Mouse (Mus musculus): ENCODE measurements around the gene Isyna1. TPM values are rescaled to one million over a fixed set of nuclear protein-coding genes. Genes with fewer than 3 reads are reported as not detected.

Isyna1 gene
- total and polyA plus RNA-seq, 2 experiments from 2014 or later = 140 to 176 TPM

- H3K4me3 ChIP-seq (ENCODE audit: low read depth, low read length) = no peak overlapping the region
- no peak overlapping the region for H3K4me2 ChIP-seq (ENCODE audit: low read depth, low read length, poor library complexity, severe bottlenecking)
- no peaks in the 10 kb centered on the region for H3K9me3 ChIP-seq (ENCODE audit: low read length)
- no peak for TF ChIP-seq CTCF (IDR thresholded peaks at IDR 0.05)
- H3K27ac ChIP-seq (ENCODE audit: low read depth, low read length) = no peak overlapping the region
- H3K27me3 ChIP-seq (ENCODE audit: insufficient read depth, low read length) = no peaks in the 10 kb centered on the region
- ATAC-seq (ENCODE audit: low FRiP score) (no peak), DNase-seq (ENCODE audit: low spot score) (no peak)
- 61% methylated on average over 1 of the region's 1 CpGs for WGBS
- no peaks in the 10 kb centered on the region for H3K4me1 ChIP-seq (ENCODE audit: insufficient read depth, low read length)
- no peak overlapping the region for H3K9ac ChIP-seq (replicated peaks; ENCODE audit: low read length, poor library complexity, severe bottlenecking)
- H3K36me3 ChIP-seq (ENCODE audit: insufficient read depth, low read length) = peaks cover 3% of the 10 kb centered on the region; the same call in 1 of the 2 replicates
These were observed 41.3 kb upstream of the Isyna1 start for GRCm38 (mm10) chr8:70552836-70553235.

DNA sequence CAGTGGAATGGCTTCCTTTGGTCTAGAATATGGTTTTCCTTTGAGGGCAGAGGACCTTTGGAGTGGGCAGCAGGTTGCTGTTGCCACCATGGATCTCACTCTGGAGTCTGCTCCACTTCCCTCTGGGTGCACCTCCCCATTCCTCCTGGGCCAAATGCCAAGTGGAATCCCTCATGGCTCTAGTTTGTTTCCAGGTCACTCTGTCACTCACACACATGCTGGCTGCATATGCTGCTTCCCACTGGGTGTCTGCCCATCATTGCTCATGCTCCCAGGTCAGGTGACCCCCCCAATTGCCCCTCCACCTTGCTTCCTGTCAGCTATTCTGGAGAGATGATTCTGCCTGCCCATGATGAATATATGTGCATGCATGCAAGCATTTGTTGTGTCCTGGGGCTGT is 40.4 kb upstream of the Isyna1 start:
- ATAC-seq (ENCODE audit: low FRiP score) = no peak
- DNase-seq (ENCODE audit: low spot score) = peak; percentile 64

GRCm38 (mm10) chr8:70555079-70555747 is 39.0 kb upstream of the Isyna1 start:
- Histone ChIP-seq H3K4me3 (ENCODE audit: low read depth, low read length) (no peak overlapping the region), H3K36me3 (ENCODE audit: insufficient read depth, low read length) (peaks cover 3% of the 10 kb centered on the region; the same call in 1 of the 2 replicates), H3K4me2 (ENCODE audit: low read depth, low read length, poor library complexity, severe bottlenecking) (no peak overlapping the region), H3K27ac (ENCODE audit: low read depth, low read length) (no peak overlapping the region), H3K27me3 (ENCODE audit: insufficient read depth, low read length) (no peaks in the 10 kb centered on the region), H3K4me1 (ENCODE audit: insufficient read depth, low read length) (0 out of 2 replicates have a peak, but pooled peaks cover 2% of the 10 kb centered on the region), H3K9me3 (ENCODE audit: low read length) (no peaks in the 10 kb centered on the region), H3K9ac (replicated peaks; ENCODE audit: low read length, poor library complexity, severe bottlenecking) (no peak overlapping the region)
- ATAC-seq (ENCODE audit: low FRiP score) (no peak), DNase-seq (ENCODE audit: low spot score) (no peak)
- WGBS = 95% methylated on average over 4 of the region's 4 CpGs
- no peak for TF ChIP-seq CTCF (IDR thresholded peaks at IDR 0.05)

More for the DNA sequence above, 40.4 kb upstream of the Isyna1 start:
- Histone ChIP-seq H3K4me2 (ENCODE audit: low read depth, low read length, poor library complexity, severe bottlenecking) (no peak overlapping the region), H3K9me3 (ENCODE audit: low read length) (no peaks in the 10 kb centered on the region), H3K36me3 (ENCODE audit: insufficient read depth, low read length) (peaks cover 3% of the 10 kb centered on the region; the same call in 1 of the 2 replicates), H3K27ac (ENCODE audit: low read depth, low read length) (no peak overlapping the region), H3K9ac (replicated peaks; ENCODE audit: low read length, poor library complexity, severe bottlenecking) (no peak overlapping the region), H3K4me3 (ENCODE audit: low read depth, low read length) (no peak overlapping the region), H3K4me1 (ENCODE audit: insufficient read depth, low read length) (no peaks in the 10 kb centered on the region), H3K27me3 (ENCODE audit: insufficient read depth, low read length) (no peaks in the 10 kb centered on the region)
- no peak for TF ChIP-seq CTCF (IDR thresholded peaks at IDR 0.05)

- no peak for ATAC-seq (ENCODE audit: low FRiP score)
- DNase-seq (ENCODE audit: low spot score) = no peak
- Histone ChIP-seq H3K4me2 (ENCODE audit: low read depth, low read length, poor library complexity, severe bottlenecking) (no peak overlapping the region), H3K36me3 (ENCODE audit: insufficient read depth, low read length) (peaks cover 3% of the 10 kb centered on the region; the same call in 1 of the 2 replicates), H3K9me3 (ENCODE audit: low read length) (no peaks in the 10 kb centered on the region), H3K27ac (ENCODE audit: low read depth, low read length) (no peak overlapping the region), H3K9ac (replicated peaks; ENCODE audit: low read length, poor library complexity, severe bottlenecking) (no peak overlapping the region), H3K4me3 (ENCODE audit: low read depth, low read length) (no peak overlapping the region), H3K4me1 (ENCODE audit: insufficient read depth, low read length) (peaks cover 8% of the 10 kb centered on the region; the same call in 1 of the 2 replicates), H3K27me3 (ENCODE audit: insufficient read depth, low read length) (no peaks in the 10 kb centered on the region)
- 70% methylated on average over 4 of the region's 4 CpGs for WGBS
- TF ChIP-seq CTCF (IDR thresholded peaks at IDR 0.05) = peak; percentile 29; the same call in 1 of the 2 replicates
These were observed 35.8 kb upstream of the Isyna1 start for GRCm38 (mm10) chr8:70558334-70558733.

GRCm38 (mm10) chr8:70558983-70559382 is 35.2 kb upstream of the Isyna1 start:
- Histone ChIP-seq H3K9me3 (ENCODE audit: low read length) (no peaks in the 10 kb centered on the region), H3K9ac (replicated peaks; ENCODE audit: low read length, poor library complexity, severe bottlenecking) (no peak overlapping the region), H3K27me3 (ENCODE audit: insufficient read depth, low read length) (no peaks in the 10 kb centered on the region), H3K27ac (ENCODE audit: low read depth, low read length) (no peak overlapping the region), H3K4me3 (ENCODE audit: low read depth, low read length) (no peak overlapping the region), H3K4me2 (ENCODE audit: low read depth, low read length, poor library complexity, severe bottlenecking) (no peak overlapping the region), H3K36me3 (ENCODE audit: insufficient read depth, low read length) (peaks cover 3% of the 10 kb centered on the region; the same call in 1 of the 2 replicates), H3K4me1 (ENCODE audit: insufficient read depth, low read length) (peaks cover 8% of the 10 kb centered on the region; the same call in 1 of the 2 replicates)
- DNase-seq (ENCODE audit: low spot score) (no peak), ATAC-seq (ENCODE audit: low FRiP score) (no peak)
- 80% methylated on average over 3 of the region's 3 CpGs for WGBS
- TF ChIP-seq CTCF (IDR thresholded peaks at IDR 0.05) = peak; percentile 45

- peak; percentile 51 for TF ChIP-seq CTCF (IDR thresholded peaks at IDR 0.05)
- 76% methylated on average over 2 of the region's 2 CpGs for WGBS
- DNase-seq (ENCODE audit: low spot score) = peak; percentile 22
- peaks cover 3% of the 10 kb centered on the region; the same call in 1 of the 2 replicates for H3K36me3 ChIP-seq (ENCODE audit: insufficient read depth, low read length)
- H3K4me1 ChIP-seq (ENCODE audit: insufficient read depth, low read length) = peaks cover 8% of the 10 kb centered on the region; the same call in 1 of the 2 replicates
- H3K9me3 ChIP-seq (ENCODE audit: low read length) = no peaks in the 10 kb centered on the region
- no peak overlapping the region for H3K9ac ChIP-seq (replicated peaks; ENCODE audit: low read length, poor library complexity, severe bottlenecking)
- no peak overlapping the region for H3K4me3 ChIP-seq (ENCODE audit: low read depth, low read length)
- no peak for ATAC-seq (ENCODE audit: low FRiP score)
- H3K27me3 ChIP-seq (ENCODE audit: insufficient read depth, low read length) = no peaks in the 10 kb centered on the region
- H3K4me2 ChIP-seq (ENCODE audit: low read depth, low read length, poor library complexity, severe bottlenecking) = no peak overlapping the region
- no peak overlapping the region for H3K27ac ChIP-seq (ENCODE audit: low read depth, low read length)
These were observed 34.1 kb upstream of the Isyna1 start for GRCm38 (mm10) chr8:70560096-70560495.
